Mouse (Mus musculus): Measurements from ENCODE around the gene Nrip1. TPM values are rescaled to one million over a fixed set of nuclear protein-coding genes. Genes with fewer than 3 reads are reported as not detected.

Gene Nrip1
- 28.5 and 29.6 TPM in 2 replicates for polyA plus RNA-seq (2016; fragmentation: Nextera tagmentation; extraction: Ambion mirVana)

DNA sequence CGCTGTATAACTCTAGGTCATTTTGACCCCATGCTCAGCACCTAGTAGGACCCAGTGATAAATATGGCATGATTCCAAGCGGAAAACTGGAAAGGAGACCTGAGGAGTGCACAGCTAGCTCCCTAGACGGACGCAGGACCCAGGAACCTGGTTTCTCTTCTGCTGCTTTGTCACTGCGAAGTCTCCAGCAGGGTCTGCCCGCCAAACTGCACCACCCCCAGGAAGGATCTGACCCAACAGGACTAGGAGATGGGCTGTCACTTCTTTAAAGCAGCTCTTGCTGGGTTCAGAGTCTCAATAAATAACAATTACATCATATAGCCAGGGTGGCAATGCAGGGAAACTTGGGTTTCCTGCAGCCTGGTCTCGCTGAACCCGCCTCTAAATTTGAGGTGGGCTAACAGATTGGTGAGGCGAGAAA, at the start of gene Nrip1:
TSS of gene Nrip1 (minus strand) at position 157 of the 421 bp plus-strand sequence.
- H3K27me3 ChIP-seq (replicated peaks): no peaks in the 10 kb centered on the region
- no peaks in the 10 kb centered on the region for H3K9me3 ChIP-seq (replicated peaks)
- under 1% methylated on average over 9 of the region's 9 CpGs for WGBS
- peak within 1 kb of the TSS; percentile 95 for H3K4me3 ChIP-seq
- peaks cover 20% of the 10 kb centered on the region for H3K4me1 ChIP-seq (replicated peaks)
- peak within 1 kb of the TSS; percentile 99 for H3K9ac ChIP-seq
- H3K36me3 ChIP-seq: no peaks in the 10 kb centered on the region
- peak within 1 kb of the TSS; percentile 79 for H3K4me2 ChIP-seq
- H3K27ac ChIP-seq (ENCODE audit: poor library complexity, severe bottlenecking): peak within 1 kb of the TSS; percentile 99
- peak; percentile 37 for ATAC-seq (ENCODE audit: insufficient number of reproducible peaks, low FRiP score)

DNA sequence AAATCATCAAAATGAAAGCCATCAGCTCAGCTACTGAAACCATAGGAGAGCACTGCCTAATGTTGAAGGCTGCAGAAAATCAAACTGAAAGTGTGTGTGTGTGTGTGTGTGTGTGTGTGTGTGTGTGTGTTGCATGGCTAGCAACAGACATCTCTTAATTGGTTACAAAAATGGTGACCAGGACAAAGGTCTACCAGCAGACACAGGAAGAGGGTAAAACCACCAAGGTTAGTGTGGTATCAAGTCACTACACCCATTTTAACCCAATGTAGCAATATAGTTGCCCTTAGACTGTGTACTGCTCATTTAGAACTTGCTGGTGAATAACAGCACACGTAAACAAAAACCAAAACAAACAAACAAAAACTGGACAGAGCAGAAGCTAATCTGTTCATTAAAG, 48.9 kb upstream of the Nrip1 start:
- Histone ChIP-seq H3K4me2 (no peak overlapping the region), H3K4me3 (no peak overlapping the region), H3K4me1 (replicated peaks) (peaks cover 4% of the 10 kb centered on the region; the same call in 1 of the 2 replicates), H3K36me3 (no peaks in the 10 kb centered on the region), H3K27ac (ENCODE audit: poor library complexity, severe bottlenecking) (no peak overlapping the region), H3K27me3 (replicated peaks) (no peaks in the 10 kb centered on the region), H3K9me3 (replicated peaks) (no peaks in the 10 kb centered on the region), H3K9ac (no peak overlapping the region)
- 73% methylated on average over 1 of the region's 1 CpGs for WGBS
- no peak for ATAC-seq (ENCODE audit: insufficient number of reproducible peaks, low FRiP score)

GRCm38 (mm10) chr16:76419849-76420248, 46.2 kb upstream of the Nrip1 start:
- no peak overlapping the region for H3K27ac ChIP-seq (ENCODE audit: poor library complexity, severe bottlenecking)
- H3K36me3 ChIP-seq: no peaks in the 10 kb centered on the region
- H3K9ac ChIP-seq: no peak overlapping the region
- H3K4me1 ChIP-seq (replicated peaks): peaks cover 4% of the 10 kb centered on the region; the same call in 1 of the 2 replicates
- WGBS: 53% methylated on average over 8 of the region's 8 CpGs
- no peaks in the 10 kb centered on the region for H3K9me3 ChIP-seq (replicated peaks)
- no peaks in the 10 kb centered on the region for H3K27me3 ChIP-seq (replicated peaks)
- H3K4me2 ChIP-seq: no peak overlapping the region
- no peak overlapping the region for H3K4me3 ChIP-seq
- no peak for ATAC-seq (ENCODE audit: insufficient number of reproducible peaks, low FRiP score)

DNA sequence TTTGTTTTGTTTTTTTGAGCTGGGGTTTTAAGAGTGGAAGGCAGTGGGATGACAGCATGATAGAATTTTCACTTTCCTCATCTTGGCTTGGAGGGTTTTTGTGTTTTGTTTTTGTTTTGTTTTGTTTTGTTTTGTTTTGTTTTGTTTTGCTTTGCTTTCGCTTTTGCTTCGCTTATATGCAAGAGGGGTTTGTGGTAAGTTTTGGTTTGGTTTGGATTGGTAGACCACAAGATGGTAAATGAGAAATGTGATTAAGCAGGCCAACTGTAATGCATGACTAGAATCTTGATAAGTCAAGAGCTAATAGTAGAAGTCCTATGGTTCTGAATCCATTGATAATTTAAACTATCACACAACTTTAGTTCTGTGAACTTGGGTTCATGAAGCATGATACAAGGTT, 42.9 kb upstream of the Nrip1 start:
- Histone ChIP-seq H3K4me3 (no peak overlapping the region), H3K27me3 (replicated peaks) (no peaks in the 10 kb centered on the region)
- 86% methylated on average over 2 of the region's 2 CpGs for WGBS

GRCm38 (mm10) chr16:76416060-76416438, 42.4 kb upstream of the Nrip1 start:
- WGBS: 75% methylated on average over 5 of the region's 5 CpGs
- no peak overlapping the region for H3K9ac ChIP-seq
- no peaks in the 10 kb centered on the region for H3K27me3 ChIP-seq (replicated peaks)
- H3K4me2 ChIP-seq: no peak overlapping the region
- ATAC-seq (ENCODE audit: insufficient number of reproducible peaks, low FRiP score): no peak
- H3K9me3 ChIP-seq (replicated peaks): no peaks in the 10 kb centered on the region
- no peaks in the 10 kb centered on the region for H3K36me3 ChIP-seq
- H3K4me1 ChIP-seq (replicated peaks): peaks cover 4% of the 10 kb centered on the region; the same call in 1 of the 2 replicates
- H3K27ac ChIP-seq (ENCODE audit: poor library complexity, severe bottlenecking): no peak overlapping the region
- H3K4me3 ChIP-seq: no peak overlapping the region

More for the DNA sequence above, 42.9 kb upstream of the Nrip1 start:
- H3K4me1 ChIP-seq (replicated peaks): peaks cover 4% of the 10 kb centered on the region; the same call in 1 of the 2 replicates
- H3K36me3 ChIP-seq: no peaks in the 10 kb centered on the region
- no peak overlapping the region for H3K27ac ChIP-seq (ENCODE audit: poor library complexity, severe bottlenecking)
- H3K9ac ChIP-seq: no peak overlapping the region
- ATAC-seq (ENCODE audit: insufficient number of reproducible peaks, low FRiP score): no peak
- H3K4me2 ChIP-seq: no peak overlapping the region
- H3K9me3 ChIP-seq (replicated peaks): no peaks in the 10 kb centered on the region

- Histone ChIP-seq H3K4me2 (no peak overlapping the region), H3K4me1 (replicated peaks) (peaks cover 4% of the 10 kb centered on the region; the same call in 1 of the 2 replicates), H3K4me3 (no peak overlapping the region), H3K27ac (ENCODE audit: poor library complexity, severe bottlenecking) (no peak overlapping the region), H3K36me3 (no peaks in the 10 kb centered on the region), H3K27me3 (replicated peaks) (no peaks in the 10 kb centered on the region), H3K9ac (no peak overlapping the region), H3K9me3 (replicated peaks) (no peaks in the 10 kb centered on the region)
- WGBS: 83% methylated on average over 9 of the region's 9 CpGs
- ATAC-seq (ENCODE audit: insufficient number of reproducible peaks, low FRiP score): no peak
Measured at GRCm38 (mm10) chr16:76415407-76416059, 41.9 kb upstream of the Nrip1 start.

DNA sequence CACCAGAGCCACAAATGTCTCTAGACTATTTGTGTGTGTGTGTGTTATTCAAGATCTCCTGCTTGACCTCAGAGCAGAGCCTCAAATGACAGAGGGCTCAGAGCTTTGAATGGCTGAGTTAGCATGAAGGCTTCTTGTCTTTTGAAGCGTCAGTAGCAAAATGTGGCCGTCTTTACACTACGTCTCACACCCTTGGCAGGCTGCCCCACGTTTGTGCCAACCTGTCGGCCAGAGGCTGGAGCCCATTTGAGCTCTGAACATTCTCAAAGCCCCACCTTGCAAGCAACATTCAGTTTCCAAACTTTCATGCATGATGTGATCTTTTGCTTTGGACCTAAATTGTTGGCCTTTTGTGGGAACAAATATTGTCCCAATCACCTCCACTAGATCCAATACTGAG, 40.9 kb upstream of the Nrip1 start:
- Histone ChIP-seq H3K9me3 (replicated peaks) (no peaks in the 10 kb centered on the region), H3K36me3 (no peaks in the 10 kb centered on the region), H3K27ac (ENCODE audit: poor library complexity, severe bottlenecking) (no peak overlapping the region), H3K9ac (no peak overlapping the region), H3K4me1 (replicated peaks) (no peaks in the 10 kb centered on the region), H3K4me3 (no peak overlapping the region), H3K4me2 (no peak overlapping the region), H3K27me3 (replicated peaks) (no peaks in the 10 kb centered on the region)
- WGBS: 69% methylated on average over 5 of the region's 5 CpGs
- no peak for ATAC-seq (ENCODE audit: insufficient number of reproducible peaks, low FRiP score)

DNA sequence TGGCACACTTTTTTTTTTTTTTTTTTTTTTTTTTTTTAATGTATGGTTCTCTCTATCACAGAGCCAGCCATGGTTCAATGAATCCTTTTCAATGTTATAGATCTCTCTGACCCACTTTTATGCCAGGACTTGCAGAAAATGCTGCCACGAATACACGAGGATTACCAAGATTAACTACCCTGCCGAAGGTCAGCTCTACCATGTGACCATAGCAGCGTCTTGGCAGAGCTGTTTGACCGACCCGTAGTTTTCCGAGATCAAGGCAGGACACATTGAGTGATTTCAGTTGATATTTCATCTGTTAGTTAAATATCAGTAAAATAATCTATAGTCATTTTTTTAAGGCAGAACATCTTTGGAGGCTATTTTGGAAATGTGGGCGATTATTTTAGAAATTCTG, 40.0 kb upstream of the Nrip1 start:
- H3K4me2 ChIP-seq: no peak overlapping the region
- no peak overlapping the region for H3K4me3 ChIP-seq
- no peaks in the 10 kb centered on the region for H3K36me3 ChIP-seq
- H3K27me3 ChIP-seq (replicated peaks): no peaks in the 10 kb centered on the region
- WGBS: 89% methylated on average over 8 of the region's 8 CpGs
- H3K27ac ChIP-seq (ENCODE audit: poor library complexity, severe bottlenecking): no peak overlapping the region
- H3K9me3 ChIP-seq (replicated peaks): no peaks in the 10 kb centered on the region
- ATAC-seq (ENCODE audit: insufficient number of reproducible peaks, low FRiP score): no peak
- peaks cover 8% of the 10 kb centered on the region; the same call in 1 of the 2 replicates for H3K4me1 ChIP-seq (replicated peaks)
- H3K9ac ChIP-seq: no peak overlapping the region

GRCm38 (mm10) chr16:76409355-76409722, 35.7 kb upstream of the Nrip1 start:
- ATAC-seq (ENCODE audit: insufficient number of reproducible peaks, low FRiP score): no peak
- Histone ChIP-seq H3K4me2 (no peak overlapping the region), H3K4me3 (no peak overlapping the region), H3K4me1 (replicated peaks) (peaks cover 22% of the 10 kb centered on the region), H3K9ac (no peak overlapping the region), H3K27ac (ENCODE audit: poor library complexity, severe bottlenecking) (no peak overlapping the region), H3K36me3 (no peaks in the 10 kb centered on the region), H3K27me3 (replicated peaks) (no peaks in the 10 kb centered on the region), H3K9me3 (replicated peaks) (no peaks in the 10 kb centered on the region)
- 29% methylated on average over 1 of the region's 1 CpGs for WGBS

GRCm38 (mm10) chr16:76408696-76409354, 35.2 kb upstream of the Nrip1 start:
- no peaks in the 10 kb centered on the region for H3K27me3 ChIP-seq (replicated peaks)
- no peaks in the 10 kb centered on the region for H3K36me3 ChIP-seq
- H3K4me3 ChIP-seq: no peak overlapping the region
- 68% methylated on average over 4 of the region's 4 CpGs for WGBS
- H3K4me1 ChIP-seq (replicated peaks): peaks cover 22% of the 10 kb centered on the region
- H3K4me2 ChIP-seq: no peak overlapping the region
- H3K9ac ChIP-seq: no peak overlapping the region
- ATAC-seq (ENCODE audit: insufficient number of reproducible peaks, low FRiP score): no peak
- H3K27ac ChIP-seq (ENCODE audit: poor library complexity, severe bottlenecking): no peak overlapping the region
- H3K9me3 ChIP-seq (replicated peaks): no peaks in the 10 kb centered on the region

- H3K4me2 ChIP-seq: no peak overlapping the region
- no peaks in the 10 kb centered on the region for H3K36me3 ChIP-seq
- no peaks in the 10 kb centered on the region for H3K9me3 ChIP-seq (replicated peaks)
- no peak for ATAC-seq (ENCODE audit: insufficient number of reproducible peaks, low FRiP score)
- H3K4me1 ChIP-seq (replicated peaks): peaks cover 22% of the 10 kb centered on the region
- no peaks in the 10 kb centered on the region for H3K27me3 ChIP-seq (replicated peaks)
- no peak overlapping the region for H3K27ac ChIP-seq (ENCODE audit: poor library complexity, severe bottlenecking)
- no peak overlapping the region for H3K4me3 ChIP-seq
- H3K9ac ChIP-seq: no peak overlapping the region
- 71% methylated on average over 8 of the region's 8 CpGs for WGBS
Measured at GRCm38 (mm10) chr16:76408241-76408640, 34.6 kb upstream of the Nrip1 start.
